Mouse (Mus musculus) forelimb bud, embryonic 11.5 days (tissue): ENCODE data around the gene Rbfox1.

ENCODE experiments used
- DNase-seq: peaks from one replicate; pipeline ENCODE4 v3.0.0-alpha.2; 2012; ENCODE audit warnings: low read depth, low spot score

Gene Rbfox1

DNA sequence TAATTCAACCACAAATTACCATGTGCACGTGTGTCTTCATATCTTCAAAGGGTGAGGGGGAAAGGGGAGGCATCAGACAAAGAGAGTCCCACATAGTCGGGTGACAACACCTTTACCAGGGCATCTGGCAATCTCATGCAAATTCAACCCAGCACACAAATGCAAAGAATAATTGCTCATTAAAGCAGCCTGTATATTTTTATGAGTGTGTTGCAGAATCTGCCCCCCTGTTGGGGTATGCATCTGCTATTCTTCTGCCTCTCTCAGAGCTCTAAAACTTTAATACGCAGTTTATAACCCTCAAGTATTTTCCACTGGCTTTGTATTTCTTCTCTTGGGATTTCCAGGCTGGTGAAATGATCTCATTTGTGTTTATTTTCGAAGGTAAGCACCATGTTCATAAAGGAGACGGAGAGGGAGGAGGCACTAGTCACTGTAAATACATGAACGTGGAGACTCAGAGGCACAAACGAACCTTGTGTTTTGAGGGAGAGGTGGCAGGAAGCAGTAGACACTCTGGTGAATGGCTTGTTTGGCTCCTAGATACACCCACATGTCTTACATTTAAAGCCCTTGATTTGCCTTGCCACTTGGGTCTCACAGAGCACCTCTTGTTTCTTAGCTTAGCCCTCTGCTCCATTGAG lies 1462.5 kb downstream of the Rbfox1 start:
- DNase-seq, result peak; percentile 56

DNA sequence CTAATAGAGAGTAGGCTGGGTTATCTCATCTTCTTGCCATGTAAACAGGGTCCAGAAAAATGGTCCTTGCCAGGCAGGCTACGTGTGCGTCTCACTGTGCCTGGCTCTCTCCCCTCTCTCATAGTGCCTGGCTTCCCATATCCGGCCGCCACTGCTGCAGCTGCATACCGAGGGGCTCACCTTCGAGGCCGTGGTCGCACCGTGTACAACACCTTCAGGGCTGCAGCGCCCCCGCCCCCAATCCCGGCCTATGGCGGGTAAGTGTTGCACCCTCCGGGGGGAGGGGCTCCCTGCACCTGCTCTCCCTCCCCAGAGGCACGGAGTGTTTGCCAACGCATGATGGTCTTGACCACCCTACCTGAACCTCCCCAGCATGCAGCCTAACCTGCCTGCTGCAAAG lies 1467.7 kb downstream of the Rbfox1 start:
- DNase-seq, result no peak

DNA sequence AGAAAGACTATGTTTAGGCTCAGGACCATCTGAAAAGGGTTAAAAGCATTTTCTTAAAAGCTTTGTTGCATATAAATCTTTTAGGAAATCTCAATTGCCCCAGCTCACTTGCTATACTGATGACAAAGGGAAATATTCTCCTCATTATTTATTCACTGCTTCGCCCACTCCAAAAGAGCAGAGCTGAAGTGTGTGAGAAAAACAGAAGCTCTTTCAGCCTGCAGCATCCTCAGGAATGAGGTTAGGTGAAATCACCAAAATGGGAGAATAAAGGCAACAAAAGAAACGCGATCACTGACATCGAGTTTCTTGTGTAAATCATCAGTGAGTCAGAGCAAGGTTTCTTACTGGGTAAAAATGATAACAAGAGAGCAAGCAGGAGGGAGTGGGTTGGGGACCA lies 1469.0 kb downstream of the Rbfox1 start:
- no peak for DNase-seq

DNA sequence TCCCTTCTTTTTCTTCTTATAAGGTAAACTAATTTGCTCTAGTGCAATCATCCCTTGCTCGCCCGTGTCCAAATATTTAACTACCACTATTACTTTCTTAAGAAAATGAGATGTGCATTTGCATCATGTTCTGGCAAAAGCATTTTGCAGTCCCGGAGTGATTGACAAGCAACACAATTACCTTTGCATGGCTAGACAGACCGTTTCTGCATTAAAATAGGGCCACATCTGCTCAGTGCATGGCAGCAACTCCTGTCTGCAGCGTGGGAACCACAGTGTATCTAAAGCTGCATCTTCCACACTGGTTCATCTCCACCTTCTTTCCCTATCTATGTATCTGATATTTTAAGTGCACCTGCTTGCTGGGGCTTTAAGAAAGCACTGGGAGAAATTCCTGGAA lies 1473.9 kb downstream of the Rbfox1 start:
- no peak for DNase-seq

DNA sequence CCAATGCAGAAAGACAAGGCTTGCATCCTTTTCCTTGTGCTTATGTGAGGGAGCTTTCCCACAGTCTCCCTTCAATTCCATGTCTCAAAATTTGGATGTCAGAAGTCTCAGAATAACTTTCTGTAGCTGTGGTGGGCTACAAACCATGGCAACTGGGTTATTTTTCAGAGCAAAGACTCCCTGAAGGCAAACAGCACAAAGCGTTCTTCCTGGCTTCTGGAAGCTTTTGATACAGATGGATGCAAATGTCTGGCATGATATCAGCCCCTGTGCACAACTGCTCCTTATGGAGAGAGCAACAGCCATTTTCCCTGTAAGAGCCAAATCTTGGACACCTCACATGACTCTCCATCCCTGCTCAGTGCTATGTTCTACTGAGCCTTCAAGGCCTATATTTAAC lies 1475.6 kb downstream of the Rbfox1 start:
- DNase-seq, result no peak

DNA sequence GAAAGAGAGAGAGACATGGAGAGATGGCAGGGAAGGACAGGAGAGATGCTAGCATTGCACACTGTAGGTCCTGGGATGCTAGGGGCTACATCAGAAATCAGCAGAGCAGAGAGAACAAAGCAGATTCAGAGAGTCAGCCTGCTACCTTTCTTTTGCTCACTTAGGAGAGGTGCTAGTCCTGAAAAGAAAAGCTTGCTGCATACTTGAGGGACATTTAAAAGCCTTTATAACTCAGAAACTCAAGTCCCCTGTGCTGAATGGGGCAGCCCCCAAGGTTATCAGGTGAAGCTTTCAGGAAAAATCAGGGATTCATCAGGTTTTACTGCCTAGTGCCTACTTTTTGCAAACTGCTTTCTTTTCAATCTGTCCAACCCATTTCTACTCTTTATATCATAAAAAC lies 1480.7 kb downstream of the Rbfox1 start:
- DNase-seq, result no peak

DNA sequence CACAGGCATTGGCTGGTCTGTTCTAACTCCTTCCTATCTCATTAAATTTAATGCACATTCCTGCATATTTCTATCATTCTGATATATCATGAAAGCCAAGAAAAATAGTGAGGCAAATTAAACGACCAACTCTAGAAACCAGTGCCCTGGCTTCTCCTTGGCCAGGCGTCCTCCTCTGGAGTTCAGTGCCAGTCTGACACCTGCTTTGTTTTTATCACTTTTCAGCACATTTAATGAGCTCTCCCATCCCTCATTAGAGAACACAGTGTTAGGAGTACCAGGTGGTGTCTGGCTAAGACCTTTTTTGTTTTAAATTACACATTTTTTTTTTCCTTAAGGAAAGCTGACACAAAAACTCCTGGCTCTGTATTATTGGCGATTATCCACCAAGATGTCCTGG lies 1489.0 kb downstream of the Rbfox1 start:
- no peak for DNase-seq

DNA sequence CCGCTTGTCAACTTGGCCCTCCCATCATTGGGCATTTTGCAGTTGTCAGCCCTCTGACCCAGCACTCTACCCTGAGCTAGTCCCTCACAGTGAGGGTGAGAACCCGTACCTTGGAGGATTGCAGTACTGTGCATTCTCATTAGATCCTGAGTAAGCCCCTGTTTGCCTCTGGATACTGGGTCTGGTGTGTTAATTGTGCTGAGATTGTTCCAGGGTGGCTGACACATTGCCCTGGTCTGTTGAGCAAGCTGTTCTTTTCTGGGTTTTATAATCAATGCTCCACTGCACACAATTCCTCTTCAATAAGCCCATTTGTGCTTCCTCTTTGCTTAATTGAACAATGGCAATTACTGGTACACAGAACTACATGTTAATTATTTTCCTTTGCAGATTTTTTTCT lies 1489.5 kb downstream of the Rbfox1 start:
- DNase-seq, result no peak

DNA sequence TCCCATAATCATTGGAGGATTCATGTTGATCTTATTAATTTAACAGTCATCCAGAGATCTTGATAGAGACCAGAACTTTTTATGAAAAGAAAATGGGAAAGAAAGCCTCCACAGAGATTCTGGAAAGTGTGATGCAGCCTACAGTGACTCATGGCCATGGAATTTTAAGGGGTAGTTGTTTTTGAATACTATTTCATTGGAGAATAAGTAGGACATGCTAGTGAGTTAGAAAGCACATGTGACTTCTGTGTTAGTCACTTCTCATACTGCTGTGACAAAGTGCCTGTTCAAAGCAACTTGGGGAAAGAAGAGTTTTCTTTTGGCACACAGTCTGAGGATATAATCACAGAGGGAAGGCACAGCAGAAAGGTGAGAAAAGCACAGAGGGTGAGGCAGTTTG lies 1510.9 kb downstream of the Rbfox1 start:
- DNase-seq, result no peak

DNA sequence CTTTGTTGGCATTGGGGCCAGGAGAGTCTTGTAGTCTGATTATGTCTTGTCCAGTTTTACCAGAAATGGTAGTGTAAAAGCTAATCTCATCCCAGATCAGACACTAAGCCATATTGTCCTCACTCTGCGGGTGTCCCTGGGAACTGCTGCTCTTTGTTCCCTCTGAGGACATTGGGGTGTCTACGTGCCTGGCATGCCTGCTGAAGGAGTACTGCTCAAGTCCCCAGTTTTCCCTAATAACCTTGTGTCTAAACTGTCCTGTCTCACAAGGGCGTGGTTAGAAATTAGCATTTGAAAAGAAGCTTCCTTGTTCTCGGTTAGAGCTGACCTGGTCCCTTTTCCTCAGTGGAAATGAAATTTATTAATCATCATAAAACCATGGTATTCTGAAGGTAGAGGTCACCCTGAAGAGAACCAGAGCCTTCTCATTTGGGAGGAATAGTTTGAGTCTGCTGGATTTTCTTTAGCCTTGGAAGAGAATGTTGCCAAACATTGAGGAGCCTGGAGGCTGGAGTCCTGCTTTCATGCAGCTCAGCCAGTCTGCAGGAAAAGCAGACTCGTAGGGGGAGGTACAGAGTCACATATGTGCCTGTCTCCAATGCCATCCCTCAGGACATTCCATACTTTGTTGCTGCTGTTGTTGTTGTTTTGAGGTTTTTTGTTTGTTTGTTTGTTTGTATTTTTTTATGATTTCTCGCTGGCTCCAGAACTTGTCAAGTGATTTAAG lies 1519.8 kb downstream of the Rbfox1 start:
- DNase-seq, result no peak

DNA sequence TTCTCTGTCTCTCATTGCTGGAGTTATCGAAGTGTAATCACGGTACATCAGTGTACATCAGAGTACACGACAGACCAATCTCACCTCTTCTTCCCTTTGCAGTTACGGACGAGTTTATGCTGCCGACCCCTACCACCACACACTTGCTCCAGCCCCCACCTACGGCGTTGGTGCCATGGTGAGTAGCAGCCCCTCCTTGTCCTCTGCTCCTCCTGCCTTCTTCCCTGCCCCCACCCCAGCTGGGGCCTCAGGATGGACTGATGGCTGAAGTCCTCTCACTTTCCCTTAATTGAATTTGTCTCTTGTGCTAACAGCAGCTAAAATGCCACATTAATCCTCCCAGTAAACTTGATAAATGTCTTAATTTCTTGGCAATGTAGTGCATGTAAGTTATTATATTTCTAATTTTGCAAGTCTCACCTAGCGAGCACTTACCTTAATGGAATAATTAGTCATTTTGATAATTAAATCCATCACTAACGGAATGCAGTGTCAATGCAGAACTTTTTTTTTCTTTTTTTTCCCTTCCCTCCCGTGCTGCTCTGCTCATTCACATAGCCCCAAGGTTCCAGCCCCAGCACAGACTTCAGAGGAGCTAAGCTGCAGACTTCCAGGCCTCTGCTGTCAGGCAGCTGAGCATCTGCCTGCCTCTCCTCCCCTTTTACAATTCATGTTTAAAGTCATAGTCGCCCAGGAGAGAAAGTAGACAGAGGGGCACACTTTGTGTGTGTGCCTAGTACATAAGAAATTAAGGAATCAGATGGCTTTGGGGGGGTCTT lies 1522.9 kb downstream of the Rbfox1 start:
- no peak for DNase-seq

DNA sequence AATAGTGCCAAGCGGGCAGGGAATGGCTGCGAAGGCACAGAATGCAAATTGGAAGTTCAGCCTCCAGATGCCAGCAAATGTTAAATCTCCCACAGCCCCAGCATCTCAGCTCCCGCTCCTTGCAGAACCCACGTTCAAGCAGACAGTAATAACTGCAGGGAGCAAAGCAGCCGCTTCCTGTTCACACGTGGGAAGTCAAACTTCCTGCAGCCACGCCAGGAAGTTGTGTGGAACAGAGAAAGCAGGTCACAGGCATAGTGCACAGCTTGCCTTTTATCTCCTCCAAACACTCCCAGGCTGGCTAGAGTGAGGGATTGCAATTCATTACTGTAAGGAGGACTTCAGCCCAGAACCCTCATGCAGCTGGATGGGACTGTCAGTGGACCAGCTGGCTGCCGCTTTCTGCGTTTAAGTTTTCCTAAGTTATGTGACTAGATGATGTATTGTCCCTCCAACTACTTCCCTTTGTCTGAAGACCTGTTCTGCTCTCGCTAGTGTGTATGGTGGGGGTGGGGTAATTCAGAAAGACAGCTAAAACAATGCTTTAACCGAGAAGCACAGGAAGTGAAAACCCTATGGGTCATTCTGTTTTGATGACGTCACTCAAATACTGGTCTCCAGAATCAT lies 1534.6 kb downstream of the Rbfox1 start:
- DNase-seq, result peak; percentile 20

DNA sequence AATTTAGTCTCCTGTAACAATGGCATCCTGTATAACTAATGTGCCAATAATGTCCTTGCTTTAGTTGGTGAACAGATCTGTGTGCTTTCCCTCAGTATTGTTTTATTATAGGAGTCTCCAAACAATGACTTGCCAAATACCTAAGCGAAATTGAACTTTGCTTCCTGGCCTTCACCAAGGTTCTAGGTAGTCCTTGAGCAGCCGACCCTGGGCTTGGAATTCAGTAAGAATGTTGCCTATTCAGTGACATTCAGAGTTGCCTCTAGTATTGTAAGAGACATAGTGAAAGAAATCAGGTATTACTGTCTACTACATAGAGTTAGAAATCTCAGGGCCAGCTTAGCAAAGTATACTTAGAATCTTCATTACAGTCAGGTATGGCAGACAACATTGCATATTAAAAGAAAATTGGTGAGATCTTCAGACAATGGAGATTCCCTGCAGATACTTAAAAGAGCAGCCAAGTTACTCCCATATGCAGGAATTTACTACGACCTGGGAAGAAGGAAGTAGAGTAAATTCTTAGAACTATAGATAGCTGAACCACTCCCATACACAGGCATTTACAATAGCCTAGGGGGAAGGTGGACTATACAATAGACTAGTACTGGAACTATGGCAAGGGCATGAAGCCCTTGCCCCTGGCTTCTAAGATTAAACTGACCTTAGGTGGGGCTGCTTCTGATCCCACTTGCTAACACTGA lies 1540.4 kb downstream of the Rbfox1 start:
- DNase-seq, result no peak

DNA sequence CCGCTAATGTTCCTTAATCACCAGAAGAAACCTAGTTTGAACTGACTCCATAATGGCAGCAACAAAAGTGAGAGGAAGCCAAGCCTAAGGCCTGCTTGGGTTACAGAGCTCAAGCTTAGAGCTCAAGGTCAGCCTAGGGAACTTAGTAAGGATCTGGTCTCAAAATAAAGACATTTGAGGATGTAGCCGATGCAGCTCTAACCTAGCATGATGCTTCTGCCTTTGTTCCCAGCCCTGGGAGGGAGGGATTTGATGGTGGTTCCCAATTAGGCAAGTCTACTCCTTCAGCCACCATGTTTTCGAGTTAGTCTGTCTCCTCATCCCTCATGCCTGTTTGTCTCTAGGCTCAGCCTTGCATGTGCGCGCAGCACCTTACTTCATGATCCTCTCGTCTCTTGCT lies 1548.1 kb downstream of the Rbfox1 start:
- DNase-seq, result no peak

DNA sequence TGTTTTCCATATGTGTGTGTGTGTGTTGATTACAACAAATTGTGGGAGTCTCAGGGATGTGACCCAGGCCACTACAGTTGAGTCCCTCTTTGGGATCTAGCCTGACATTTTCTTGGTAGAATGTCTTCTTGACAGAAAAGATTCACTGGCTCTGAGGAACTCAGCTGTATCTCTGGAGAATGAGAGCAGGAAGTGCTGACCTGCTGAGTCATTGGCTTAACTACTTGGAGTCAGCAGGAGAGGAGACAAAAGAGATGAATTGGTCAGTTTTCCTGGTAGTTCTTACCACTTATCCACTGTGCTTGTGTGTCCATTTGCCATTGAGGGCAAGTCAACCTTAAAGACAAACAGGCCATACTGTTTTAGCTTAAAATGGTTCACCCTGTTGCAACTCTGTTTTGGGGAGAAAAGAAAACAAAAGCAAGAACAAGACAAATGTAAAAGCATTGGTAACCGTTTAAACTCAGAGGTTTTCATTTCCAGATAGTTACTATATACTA lies 1561.7 kb downstream of the Rbfox1 start:
- DNase-seq, result no peak

DNA sequence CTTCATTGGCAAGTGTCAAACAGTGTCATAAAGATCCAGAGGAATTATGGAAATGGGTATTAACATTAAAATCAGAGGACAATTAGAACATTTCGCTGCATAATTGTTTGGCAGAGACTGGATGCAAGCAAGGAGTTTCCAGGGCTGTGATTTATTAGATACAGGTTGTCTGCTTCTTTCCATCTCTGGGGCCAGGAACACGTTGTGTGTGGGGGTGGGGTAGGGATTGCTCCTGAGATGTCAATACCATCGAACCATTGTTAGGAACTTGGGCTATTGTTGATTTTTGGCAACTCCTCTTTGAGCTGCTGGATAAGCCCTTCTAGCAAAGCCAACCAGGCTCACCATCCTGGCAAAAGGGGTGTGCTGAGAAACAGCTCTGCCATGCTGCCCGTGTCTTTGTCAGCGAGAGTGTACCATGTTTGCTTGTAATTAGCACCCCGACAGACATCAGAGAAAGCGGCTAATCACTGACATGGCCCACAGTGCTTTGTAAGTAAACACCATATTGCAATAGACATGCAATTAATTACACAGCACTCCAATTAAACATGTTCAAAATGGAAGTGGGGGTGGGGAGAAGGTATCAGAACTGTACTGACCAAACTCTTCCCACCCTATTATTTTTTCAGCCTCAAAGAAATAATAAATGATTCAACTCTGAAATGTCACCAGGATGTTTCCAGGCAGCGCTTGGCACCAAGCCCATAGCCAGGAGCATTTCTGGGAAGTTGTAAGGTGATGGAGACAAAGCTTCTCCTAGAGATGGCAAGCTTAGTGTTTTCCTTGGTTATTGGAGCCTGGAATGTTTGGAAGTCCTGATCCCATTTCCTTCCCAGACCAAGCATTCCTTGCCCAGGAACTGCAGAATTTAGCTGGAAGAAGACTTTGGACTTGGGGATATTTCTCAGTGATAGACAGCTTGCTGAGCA lies 1562.8 kb downstream of the Rbfox1 start:
- DNase-seq, result no peak

DNA sequence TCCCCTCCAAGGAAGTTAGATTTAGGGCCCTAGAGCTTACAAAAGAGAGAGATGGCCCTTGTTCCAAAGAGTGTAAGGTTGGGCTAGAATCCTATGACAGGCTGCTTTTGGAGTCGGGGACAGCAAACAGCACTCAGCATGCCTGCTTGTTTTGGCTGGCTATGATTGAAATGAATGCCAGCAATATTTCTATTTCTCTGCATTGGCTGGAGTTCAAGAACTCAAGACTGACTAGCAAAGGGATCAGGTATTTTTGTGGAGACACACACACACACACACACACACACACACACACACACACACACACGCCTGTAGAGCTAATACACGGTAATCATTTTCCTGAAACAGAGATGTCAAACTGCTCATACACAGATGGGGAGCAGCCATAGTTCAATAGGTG lies 1566.0 kb downstream of the Rbfox1 start:
- DNase-seq, result no peak

DNA sequence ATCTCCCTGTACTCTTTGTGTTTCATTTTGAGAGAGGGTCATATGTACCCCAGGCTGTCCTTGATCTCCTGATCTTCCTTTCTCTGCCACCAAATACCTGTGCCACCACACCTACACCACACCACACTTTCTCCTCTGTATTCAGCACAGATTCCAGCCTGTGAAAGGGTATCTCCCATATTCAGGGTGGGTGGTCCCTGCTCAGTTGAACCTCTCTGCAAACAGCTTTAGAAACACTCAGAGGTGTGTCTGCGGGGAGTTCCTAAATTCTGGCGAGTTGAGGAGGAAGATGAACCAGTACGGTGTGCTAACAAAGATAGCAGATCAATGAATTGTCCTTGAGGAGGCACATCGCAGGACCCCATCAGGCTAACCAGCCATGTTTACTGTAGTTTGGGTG lies 1572.4 kb downstream of the Rbfox1 start:
- no peak for DNase-seq
